Mouse (Mus musculus) neural tube, embryonic 13.5 days (tissue): Measurements from ENCODE around the gene Meis1. TPM values are rescaled to one million over a fixed set of nuclear protein-coding genes. Genes with fewer than 3 reads are reported as not detected.

Experiments used
- ATAC-seq: fragments of 200-750 bp; cut with Nextera tagmentation; 2 replicates; pipeline ENCODE4 v1.8.0; 2017; ENCODE audit warnings: low read depth, mild to moderate bottlenecking, moderate TSS enrichment, moderate library complexity
- H3K27ac ChIP-seq: fragments of 300-500 bp; sonication (generic); replicated peaks from 2 replicates; pipeline ENCODE4 v1.5.1; 2015; ENCODE audit warnings: moderate library complexity, mild to moderate bottlenecking, inconsistent platforms
- H3K27me3 ChIP-seq: fragments of 300-500 bp; sonication (generic); 2 replicates; pipeline ENCODE4 v1.6.1; 2015; ENCODE audit warnings: mild to moderate bottlenecking, inconsistent platforms
- H3K36me3 ChIP-seq: fragments of 300-500 bp; sonication (generic); 2 replicates; pipeline ENCODE4 v1.6.1; 2015; ENCODE audit warnings: mild to moderate bottlenecking, inconsistent platforms
- H3K4me1 ChIP-seq: fragments of 300-500 bp; sonication (generic); replicated peaks from 2 replicates; pipeline ENCODE4 v1.6.1; 2015; ENCODE audit warnings: inconsistent platforms
- H3K4me2 ChIP-seq: fragments of 300-500 bp; sonication (generic); 2 replicates; pipeline ENCODE4 v1.6.1; 2015; ENCODE audit warnings: inconsistent platforms, mild to moderate bottlenecking, moderate library complexity
- H3K4me3 ChIP-seq: fragments of 300-500 bp; sonication (generic); 2 replicates; pipeline ENCODE4 v1.5.1; 2015; ENCODE audit warnings: mild to moderate bottlenecking, inconsistent platforms
- H3K9ac ChIP-seq: fragments of 300-500 bp; sonication (generic); 2 replicates; pipeline ENCODE4 v1.6.1; 2015; ENCODE audit warnings: moderate library complexity, mild to moderate bottlenecking, inconsistent platforms
- H3K9me3 ChIP-seq: fragments of 300-500 bp; sonication (generic); 2 replicates; pipeline ENCODE4 v1.6.1; 2016; ENCODE audit warnings: inconsistent platforms
- WGBS: fragments of 180-500 bp; shearing (Covaris S2); methylation state at CpG from one replicate; pipeline ENCODE4 v1.1.7; 2015; 5-methylcytosine and 5-hydroxymethylcytosine counted together
- polyA plus RNA-seq: library from polyadenylated mRNA; unstranded; fragments of >200 nt; fragmentation: Nextera tagmentation; extraction: Ambion mirVana; gene quantifications from 2 replicates; pipeline ENCODE4 v1.2.1, GENCODE M21; 2015

Gene Meis1
- polyA plus RNA-seq, 1 experiment from 2014 or later: 159 TPM

DNA sequence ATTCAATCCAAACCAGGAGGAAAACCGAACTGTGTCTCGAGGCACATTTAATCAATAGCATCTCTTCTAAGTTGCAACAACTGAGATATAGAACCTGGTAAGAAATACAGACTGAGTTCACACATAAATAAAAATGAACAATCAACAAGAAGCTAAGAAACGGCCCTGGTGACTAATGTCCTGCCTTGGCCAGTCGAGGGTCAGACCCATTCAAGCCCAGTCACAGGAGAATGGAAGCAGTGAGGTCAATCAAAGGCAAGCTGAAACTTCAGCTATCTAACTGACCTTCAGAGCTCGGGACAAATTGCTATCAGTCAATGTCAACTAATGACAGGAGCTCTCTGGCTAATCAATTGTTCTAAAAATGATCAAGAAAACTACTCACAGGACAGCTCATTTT, 38.2 kb downstream of the Meis1 start:
- Histone ChIP-seq H3K36me3 (peaks cover 30% of the 10 kb centered on the region), H3K27ac (no peak overlapping the region), H3K4me2 (no peak overlapping the region), H3K9ac (no peak overlapping the region), H3K4me3 (no peak overlapping the region), H3K4me1 (peaks cover 47% of the 10 kb centered on the region), H3K27me3 (no peaks in the 10 kb centered on the region), H3K9me3 (no peaks in the 10 kb centered on the region)
- ATAC-seq: no peak
- WGBS: 28% methylated on average over 5 of the region's 5 CpGs

DNA sequence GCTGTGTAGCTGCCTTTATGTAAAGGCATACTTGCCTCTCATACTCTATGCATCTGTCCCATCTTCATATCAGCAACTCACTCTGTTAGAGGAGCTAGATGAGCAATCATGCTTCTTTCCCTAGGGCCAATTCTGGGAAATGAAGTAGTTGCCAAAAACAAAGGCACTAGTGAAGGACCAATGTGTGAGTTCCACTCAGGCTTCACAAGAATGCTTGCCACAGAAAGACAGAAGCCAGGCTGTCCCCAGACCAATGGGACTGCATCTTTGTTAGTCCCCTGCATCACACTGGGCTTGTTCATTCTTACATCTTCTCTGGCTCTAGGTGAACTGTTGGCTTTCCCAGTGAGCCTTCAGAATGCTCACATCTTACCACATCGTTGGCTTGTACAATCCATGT, 43.7 kb downstream of the Meis1 start:
- Histone ChIP-seq H3K4me2 (no peak overlapping the region), H3K36me3 (peaks cover 27% of the 10 kb centered on the region), H3K9ac (no peak overlapping the region), H3K4me1 (peaks cover 32% of the 10 kb centered on the region), H3K9me3 (no peaks in the 10 kb centered on the region), H3K4me3 (no peak overlapping the region), H3K27ac (no peak overlapping the region), H3K27me3 (no peaks in the 10 kb centered on the region)
- ATAC-seq: no peak
- 100% methylated on average over 1 of the region's 1 CpGs for WGBS

DNA sequence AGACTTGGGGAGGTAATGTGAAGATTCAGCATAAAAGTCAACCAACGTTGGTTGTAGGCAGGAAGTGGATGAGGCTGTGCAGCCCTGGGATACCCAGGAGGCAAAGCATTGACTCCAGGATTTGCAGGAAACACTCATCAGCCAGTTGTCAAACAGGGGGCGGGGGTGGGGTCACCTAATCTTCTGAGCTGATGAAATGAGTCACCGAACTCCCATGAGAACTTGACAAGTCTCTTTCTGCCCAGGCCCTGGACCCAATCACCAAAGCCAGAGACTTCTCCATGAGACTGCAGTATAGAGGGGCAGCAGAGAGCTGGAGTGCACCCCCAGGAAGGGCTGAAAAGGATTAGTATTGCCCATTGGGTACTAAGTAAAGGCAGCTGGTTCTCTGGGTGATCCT, 45.0 kb downstream of the Meis1 start:
- Histone ChIP-seq H3K4me3 (no peak overlapping the region), H3K27ac (no peak overlapping the region), H3K4me2 (no peak overlapping the region), H3K4me1 (peaks cover 36% of the 10 kb centered on the region), H3K9ac (no peak overlapping the region), H3K27me3 (no peaks in the 10 kb centered on the region), H3K9me3 (no peaks in the 10 kb centered on the region), H3K36me3 (peaks cover 27% of the 10 kb centered on the region)
- 55% methylated on average over 3 of the region's 3 CpGs for WGBS
- no peak for ATAC-seq

DNA sequence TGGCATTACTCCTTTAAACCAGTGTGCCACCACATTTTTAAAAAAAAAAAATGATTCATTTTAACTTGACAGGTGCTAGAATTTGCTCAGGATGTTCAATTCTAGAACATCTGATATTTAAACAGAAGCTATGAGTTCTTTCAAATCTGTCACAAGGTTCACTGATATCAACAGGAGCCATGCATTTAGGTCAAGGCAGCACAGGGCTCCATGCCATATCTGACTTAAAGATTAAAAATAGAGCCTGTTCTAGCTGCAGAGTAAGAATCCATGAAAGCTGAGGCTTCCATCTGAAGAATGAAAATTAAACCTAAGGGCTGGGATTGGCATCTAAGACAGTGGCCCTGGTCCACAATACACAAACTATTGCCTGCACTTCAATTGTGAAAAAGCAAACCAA, 45.8 kb downstream of the Meis1 start:
- Histone ChIP-seq H3K9me3 (no peaks in the 10 kb centered on the region), H3K27ac (no peak overlapping the region), H3K4me3 (no peak overlapping the region), H3K27me3 (no peaks in the 10 kb centered on the region), H3K4me2 (no peak overlapping the region), H3K4me1 (peaks cover 36% of the 10 kb centered on the region), H3K36me3 (peaks cover 33% of the 10 kb centered on the region), H3K9ac (no peak overlapping the region)
- ATAC-seq: no peak

DNA sequence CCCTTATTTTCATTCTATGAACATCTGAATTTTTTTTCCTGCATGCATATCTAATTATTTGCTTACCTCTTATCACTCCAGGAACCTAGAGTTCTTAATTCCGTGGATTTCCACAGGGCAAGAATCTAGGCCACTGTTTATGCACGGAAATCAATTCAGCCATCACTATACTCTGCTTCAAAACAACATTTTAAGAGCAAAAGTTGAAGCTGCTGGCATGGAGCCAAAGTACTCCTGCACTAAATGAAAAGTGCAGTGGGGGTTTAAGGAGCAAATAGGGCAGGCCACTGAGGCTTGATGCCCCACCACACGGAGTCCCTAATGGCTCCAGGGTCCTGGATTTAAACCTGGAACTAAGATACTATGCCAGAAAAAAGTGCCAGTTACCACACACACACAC, 47.2 kb downstream of the Meis1 start:
- Histone ChIP-seq H3K9me3 (no peaks in the 10 kb centered on the region), H3K27ac (no peak overlapping the region; the same call in 1 of the 2 replicates), H3K36me3 (peaks cover 26% of the 10 kb centered on the region; the same call in 1 of the 2 replicates), H3K4me3 (no peak overlapping the region), H3K4me2 (no peak overlapping the region), H3K4me1 (peaks cover 36% of the 10 kb centered on the region), H3K27me3 (no peaks in the 10 kb centered on the region), H3K9ac (no peak overlapping the region)
- whole genome bisulfite sequencing: 46% methylated on average over 3 of the region's 3 CpGs
- ATAC-seq: peak; percentile 34; the same call in 1 of the 2 replicates

DNA sequence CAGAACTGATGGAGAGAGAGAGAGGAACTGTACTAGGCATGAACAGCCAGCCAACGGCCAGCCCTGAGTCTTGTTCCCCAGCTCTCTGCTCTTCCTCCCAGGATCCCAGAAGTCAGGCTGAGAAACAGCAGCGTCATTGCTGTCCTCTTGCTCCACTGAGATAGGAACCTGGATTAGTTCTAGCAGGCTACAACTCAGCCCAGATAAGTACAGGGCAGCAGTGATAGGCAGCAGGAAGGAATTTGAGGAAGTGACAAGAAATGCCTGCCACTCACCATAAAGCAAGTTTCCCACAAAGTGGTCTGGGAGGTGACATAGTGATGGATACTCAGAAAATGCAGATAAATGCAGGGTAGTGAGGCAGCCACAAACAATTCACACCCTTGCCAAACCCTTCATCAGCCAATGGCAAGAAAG, 48.9 kb downstream of the Meis1 start:
- no peaks in the 10 kb centered on the region for H3K27me3 ChIP-seq
- H3K9me3 ChIP-seq: no peaks in the 10 kb centered on the region
- no peak overlapping the region for H3K4me3 ChIP-seq
- H3K36me3 ChIP-seq: peaks cover 14% of the 10 kb centered on the region; the same call in 1 of the 2 replicates
- H3K4me2 ChIP-seq: no peak overlapping the region
- H3K27ac ChIP-seq: no peak overlapping the region
- ATAC-seq: no peak
- WGBS: 84% methylated on average over 2 of the region's 2 CpGs
- H3K4me1 ChIP-seq: peaks cover 42% of the 10 kb centered on the region
- no peak overlapping the region for H3K9ac ChIP-seq

DNA sequence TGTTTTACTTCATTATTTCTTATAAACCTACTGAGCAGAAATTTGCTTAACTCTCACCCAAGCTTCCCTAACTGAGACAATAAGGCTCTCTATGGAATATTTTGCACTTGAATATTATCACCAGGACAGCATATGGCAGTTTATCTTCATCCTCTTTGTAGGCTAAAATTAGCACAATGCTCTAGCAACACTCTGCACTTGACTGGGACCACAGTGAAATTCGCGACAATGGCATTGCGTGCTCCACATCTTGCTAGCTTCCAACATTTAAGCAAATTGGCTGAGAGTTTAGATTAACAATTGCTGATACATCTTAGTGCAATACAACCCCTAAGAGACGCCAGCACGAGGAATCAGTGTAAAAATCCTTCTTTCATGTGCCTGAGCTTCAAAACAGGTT, 54.4 kb downstream of the Meis1 start:
- H3K9me3 ChIP-seq: no peaks in the 10 kb centered on the region
- H3K36me3 ChIP-seq: peaks cover 7% of the 10 kb centered on the region; the same call in 1 of the 2 replicates
- no peak overlapping the region for H3K9ac ChIP-seq
- H3K4me2 ChIP-seq: no peak overlapping the region
- ATAC-seq: no peak
- peaks cover 43% of the 10 kb centered on the region for H3K4me1 ChIP-seq
- H3K27me3 ChIP-seq: no peaks in the 10 kb centered on the region
- peak overlapping the region; percentile 35 for H3K27ac ChIP-seq
- H3K4me3 ChIP-seq: no peak overlapping the region
- 57% methylated on average over 5 of the region's 5 CpGs for WGBS

DNA sequence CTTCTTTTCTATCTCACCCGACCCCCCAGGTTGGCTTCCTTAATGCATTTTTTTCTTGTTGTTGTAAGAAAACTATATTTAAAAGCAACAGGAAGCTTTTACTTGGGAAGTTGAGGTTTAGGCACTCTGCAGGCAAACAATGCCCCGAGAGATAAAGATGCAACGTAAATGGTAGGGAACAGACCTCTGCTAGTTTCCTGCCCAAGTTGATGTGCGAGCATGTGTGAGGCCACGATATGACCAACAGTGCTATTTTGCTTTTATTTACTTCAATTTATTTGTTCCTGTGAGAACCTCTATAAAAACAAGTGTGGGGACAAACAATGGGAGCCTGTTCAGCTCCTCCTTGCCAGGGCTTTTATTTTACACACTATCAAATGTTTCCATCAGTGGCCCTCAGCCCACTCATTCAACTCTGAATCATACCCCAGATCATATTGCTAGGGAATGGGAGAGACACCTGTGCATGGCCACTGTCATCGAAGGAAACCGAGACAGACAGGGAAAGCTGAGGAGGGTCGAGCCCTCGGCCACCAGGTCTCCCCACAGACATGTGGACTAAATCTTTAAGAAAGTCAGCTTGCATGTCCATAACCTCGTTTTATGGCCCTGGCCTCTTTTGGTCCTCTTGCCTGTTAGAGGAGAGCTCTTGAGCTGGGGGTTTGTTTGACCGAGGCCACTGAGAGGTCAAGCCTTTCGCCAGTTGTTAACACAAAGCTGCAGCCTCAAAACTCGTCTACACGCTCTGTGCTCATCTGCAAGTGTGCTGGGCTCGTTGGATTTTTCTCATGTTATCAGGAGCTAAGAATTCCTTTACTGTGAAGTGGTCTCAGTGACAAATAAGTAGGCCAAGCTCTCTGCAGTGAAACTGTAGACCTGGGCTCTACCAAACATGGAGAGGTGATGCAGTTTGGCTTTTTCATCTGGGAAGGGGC, 55.3 kb downstream of the Meis1 start:
- Histone ChIP-seq H3K4me2 (no peak overlapping the region), H3K27ac (no peak overlapping the region), H3K9me3 (no peaks in the 10 kb centered on the region), H3K4me1 (peaks cover 47% of the 10 kb centered on the region), H3K36me3 (peaks cover 8% of the 10 kb centered on the region; the same call in 1 of the 2 replicates), H3K27me3 (no peaks in the 10 kb centered on the region), H3K4me3 (no peak overlapping the region), H3K9ac (no peak overlapping the region)
- WGBS: 28% methylated on average over 15 of the region's 15 CpGs
- no peak for ATAC-seq

DNA sequence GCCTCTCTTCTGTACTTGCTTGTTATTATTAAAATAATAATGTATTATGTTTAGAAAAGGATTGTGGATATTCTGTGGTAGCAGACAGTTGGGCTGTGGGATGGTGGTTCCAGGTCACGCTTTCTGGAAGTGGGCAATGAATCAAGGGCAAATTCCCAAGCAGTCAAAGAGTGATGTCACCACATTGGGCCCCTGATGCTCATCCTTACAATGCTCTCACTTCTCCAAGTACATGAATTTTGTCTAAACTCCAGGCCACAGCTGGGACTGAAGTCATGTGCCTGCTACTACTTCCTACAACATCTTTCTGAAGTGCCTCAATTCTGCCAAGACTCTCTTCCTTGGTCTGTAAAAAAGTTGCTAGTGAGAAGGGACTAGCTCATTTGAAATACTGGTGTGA, 59.3 kb downstream of the Meis1 start:
- H3K4me3 ChIP-seq: no peak overlapping the region
- H3K27ac ChIP-seq: no peak overlapping the region
- no peak overlapping the region for H3K4me2 ChIP-seq
- no peaks in the 10 kb centered on the region for H3K27me3 ChIP-seq
- H3K9me3 ChIP-seq: no peaks in the 10 kb centered on the region
- WGBS: 75% methylated on average over 1 of the region's 1 CpGs
- no peak overlapping the region for H3K9ac ChIP-seq
- H3K4me1 ChIP-seq: peaks cover 61% of the 10 kb centered on the region
- ATAC-seq: no peak
- H3K36me3 ChIP-seq: peaks cover 3% of the 10 kb centered on the region; the same call in 1 of the 2 replicates

DNA sequence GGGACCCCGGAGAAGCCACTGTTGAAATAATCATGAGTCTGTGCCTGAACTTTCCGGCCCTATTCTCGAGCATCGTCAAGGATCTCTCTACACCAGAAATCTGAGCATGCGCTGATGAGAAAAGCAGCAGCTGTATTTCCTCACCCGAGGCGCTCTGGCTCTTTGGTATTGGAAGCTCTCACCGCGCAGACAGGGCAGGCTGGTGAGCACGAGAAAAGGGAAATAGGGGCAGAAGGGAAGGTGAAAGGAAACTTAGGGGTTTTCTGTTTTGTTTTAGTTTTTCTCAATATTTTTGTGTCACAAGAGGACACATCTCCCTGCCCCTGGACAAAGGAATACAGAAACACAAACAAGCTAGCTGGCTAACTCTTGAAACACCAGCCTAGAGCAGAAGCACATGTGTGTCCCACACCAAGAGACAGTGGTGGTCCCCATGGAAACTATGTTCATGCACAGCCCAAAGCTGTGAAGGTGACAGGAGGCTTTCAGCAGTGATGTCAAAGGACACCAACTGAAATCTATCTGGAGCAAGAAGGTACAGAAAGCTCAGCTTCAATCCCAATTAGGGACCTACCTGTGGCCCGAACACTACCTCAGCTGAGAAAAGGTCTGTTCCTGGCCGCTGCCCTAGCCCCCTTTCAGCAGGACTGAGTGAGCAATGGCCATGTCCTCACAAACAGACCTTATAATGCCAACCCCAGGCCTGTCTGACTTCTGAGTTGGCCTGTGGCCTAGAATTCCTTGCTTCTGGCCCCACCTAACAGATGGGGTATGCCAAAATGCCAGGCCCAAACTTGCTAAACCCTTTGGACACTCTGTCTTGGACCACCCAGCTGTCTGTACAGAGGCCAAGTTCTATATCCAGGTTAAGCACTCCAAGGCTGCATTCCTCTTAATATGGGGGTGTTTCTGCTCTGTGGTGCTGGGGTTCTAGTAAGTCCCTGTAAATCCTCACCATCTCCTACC, 60.7 kb downstream of the Meis1 start:
- Histone ChIP-seq H3K27me3 (no peaks in the 10 kb centered on the region), H3K4me1 (peaks cover 51% of the 10 kb centered on the region), H3K4me2 (peak overlapping the region; percentile 37), H3K27ac (peak overlapping the region; percentile 38; the same call in 1 of the 2 replicates), H3K4me3 (no peak overlapping the region), H3K36me3 (peaks cover 3% of the 10 kb centered on the region; the same call in 1 of the 2 replicates), H3K9ac (peak overlapping the region; percentile 17; the same call in 1 of the 2 replicates), H3K9me3 (no peaks in the 10 kb centered on the region)
- WGBS: 50% methylated on average over 12 of the region's 12 CpGs
- no peak for ATAC-seq

DNA sequence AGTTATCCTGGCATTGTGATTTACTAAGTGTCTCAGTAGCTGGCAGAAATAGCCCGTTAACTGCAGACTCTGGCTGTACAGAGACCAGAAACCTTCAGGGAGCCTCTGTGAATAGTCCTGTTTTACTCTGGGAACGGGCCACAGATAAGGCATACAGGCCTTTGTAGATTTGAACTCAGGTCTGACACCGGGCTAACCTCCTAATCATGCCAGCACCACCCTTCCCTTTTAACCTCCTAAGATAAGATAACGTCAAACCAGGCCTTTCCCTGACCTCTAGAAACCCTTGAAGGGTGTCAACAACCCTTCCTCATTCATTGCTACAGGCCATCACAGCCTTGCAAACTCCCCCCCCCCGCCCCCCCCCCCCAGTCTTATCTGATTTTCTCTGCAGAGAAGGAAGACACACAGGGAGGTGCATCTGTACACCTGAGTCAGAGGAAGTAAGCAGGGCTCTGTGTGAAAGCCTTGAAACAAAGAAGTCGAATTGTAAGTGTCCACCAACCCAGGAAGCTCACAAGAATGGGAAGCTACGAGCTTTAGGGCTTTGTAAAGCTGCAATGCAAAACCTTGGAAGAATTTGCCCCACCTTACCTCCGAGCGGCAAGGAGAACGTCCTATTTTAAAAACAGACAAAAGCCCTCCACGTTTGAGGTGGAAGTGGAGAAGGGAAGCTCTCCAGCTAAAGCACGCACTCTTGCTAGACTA, 61.5 kb downstream of the Meis1 start:
- H3K9ac ChIP-seq: peak overlapping the region; percentile 17; the same call in 1 of the 2 replicates
- H3K4me1 ChIP-seq: peaks cover 47% of the 10 kb centered on the region
- H3K36me3 ChIP-seq: peaks cover 3% of the 10 kb centered on the region; the same call in 1 of the 2 replicates
- WGBS: 59% methylated on average over 12 of the region's 12 CpGs
- peak overlapping the region; percentile 38; the same call in 1 of the 2 replicates for H3K27ac ChIP-seq
- no peaks in the 10 kb centered on the region for H3K27me3 ChIP-seq
- no peak overlapping the region for H3K4me3 ChIP-seq
- no peaks in the 10 kb centered on the region for H3K9me3 ChIP-seq
- no peak for ATAC-seq
- H3K4me2 ChIP-seq: peak overlapping the region; percentile 37
